Mouse (Mus musculus): ENCODE results near the gene Mslnl.

GRCm38 (mm10) chr17:25785281-25785745, 49.5 kb downstream of the Mslnl start, which contains the start of gene Haghl:
- TF ChIP-seq POLR2A (IDR thresholded peaks at IDR 0.05; ENCODE audit: low read depth, low read length) (peak; percentile 93), CTCF (IDR thresholded peaks at IDR 0.05; ENCODE audit: borderline replicate concordance, insufficient read depth, low read length) (no peak)
